Mouse (Mus musculus) cerebellum, adult 18-20 months (tissue): ENCODE results near the gene Gpsm1.

Experiments used
- DNase-seq, 2 experiments: peaks; one replicate each; pipeline ENCODE4 v3.0.0; 2021

The Gpsm1 gene

GRCm38 (mm10) chr2:26313394-26313793, 1.9 kb upstream of the Gpsm1 start:
- DNase-seq = peak in 1 of 2 experiments; percentile 24

DNA sequence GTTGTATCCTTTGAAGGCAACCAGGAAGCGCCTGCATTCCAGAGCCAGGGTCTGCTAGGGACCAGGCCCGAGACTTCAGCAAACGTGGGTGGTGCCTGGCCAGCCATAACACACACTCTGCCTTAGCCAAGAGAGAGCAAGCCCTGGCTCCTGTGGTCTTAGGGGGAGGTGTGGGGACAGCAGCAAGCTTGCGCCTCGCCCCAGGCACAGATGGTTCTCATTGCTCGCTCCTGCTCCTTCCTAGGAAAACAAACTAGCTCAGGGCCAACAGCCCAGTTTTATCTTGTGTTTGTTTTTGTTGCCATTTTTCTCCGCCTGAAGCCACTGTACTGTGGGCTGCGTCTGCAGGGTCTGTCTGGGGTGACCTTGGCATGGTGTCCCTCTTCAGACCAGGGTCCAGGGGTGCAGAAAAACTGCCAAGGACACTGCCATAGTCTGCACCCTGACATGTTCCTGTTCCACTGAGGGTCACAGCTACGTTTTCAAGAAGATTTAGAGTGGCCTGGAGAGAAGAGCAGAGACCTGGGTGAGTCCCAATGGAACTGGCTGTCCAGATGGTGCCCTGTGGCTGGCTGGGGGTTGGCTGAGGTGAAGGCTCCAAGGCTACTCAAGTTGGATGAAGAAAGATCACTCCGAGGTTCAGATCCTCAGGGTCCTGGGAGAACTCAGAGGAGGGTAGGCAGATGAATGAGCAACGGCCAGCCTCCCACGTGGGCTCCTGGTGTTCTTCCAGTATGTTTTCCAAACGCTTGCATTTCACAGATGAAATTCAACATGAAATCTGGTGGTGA, 839 bp upstream of the Gpsm1 start:
- DNase-seq = peak; percentile 85 to 93

GRCm38 (mm10) chr2:26315925-26316311, 603 bp downstream of the Gpsm1 start:
- DNase-seq = peak; percentile 86 to 89

DNA sequence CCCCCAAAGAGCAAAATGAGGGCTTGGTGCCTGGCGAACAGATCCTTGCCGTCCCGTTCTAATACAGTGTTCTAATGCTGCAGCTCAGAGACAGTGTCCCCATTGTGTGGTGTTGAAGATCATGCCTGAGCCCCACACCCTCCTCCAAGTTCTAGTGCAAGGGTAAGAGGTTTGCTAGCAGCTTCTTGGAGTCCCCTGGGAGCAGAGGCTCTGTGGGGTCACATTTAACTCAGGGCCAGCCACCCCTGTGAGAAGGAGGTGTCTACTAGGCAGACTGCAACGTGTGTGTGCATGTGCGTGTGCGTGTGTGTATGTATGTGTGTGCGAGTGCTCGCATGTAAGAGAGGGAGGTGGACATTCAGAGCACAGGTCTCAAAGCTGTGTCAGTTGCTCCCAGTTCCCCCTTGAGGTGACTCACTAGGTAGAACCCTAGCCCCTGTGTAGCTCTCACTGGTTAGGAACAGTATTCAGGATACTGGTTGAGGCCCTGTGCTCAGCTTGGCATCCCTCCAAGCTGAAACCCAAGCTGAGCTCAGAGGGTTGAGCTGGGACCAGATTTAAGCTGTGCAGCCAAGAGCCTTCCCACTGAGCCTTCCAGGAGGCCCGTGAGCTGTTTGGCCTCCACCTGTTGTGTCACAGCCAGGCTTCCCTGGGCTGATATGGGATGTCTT, 1.4 kb downstream of the Gpsm1 start:
- DNase-seq = peak; percentile 56 to 70

DNA sequence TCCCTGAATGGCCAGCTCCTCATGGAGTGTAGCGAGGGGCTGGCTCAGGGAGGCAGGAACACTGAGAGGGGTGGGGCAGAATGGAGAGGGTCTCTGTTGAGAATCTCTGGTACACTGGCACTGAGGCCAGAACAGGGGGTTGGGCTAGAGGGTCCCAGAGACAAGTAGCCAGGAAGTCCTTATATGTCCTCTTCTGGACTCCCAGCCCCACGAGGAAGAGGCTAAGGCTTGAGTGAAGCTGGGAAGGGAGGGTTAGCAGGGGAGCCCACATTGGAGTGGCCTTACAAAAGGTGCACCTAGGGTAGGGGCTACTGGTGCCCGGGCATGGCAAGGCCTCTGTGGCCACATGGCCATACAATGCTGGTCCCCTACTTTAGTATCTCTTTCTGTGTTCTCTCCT, 2.1 kb downstream of the Gpsm1 start:
- peak in 1 of 2 experiments; percentile 16 for DNase-seq

GRCm38 (mm10) chr2:26317991-26318672, 2.8 kb downstream of the Gpsm1 start:
- peak; percentile 25 to 41 for DNase-seq

- DNase-seq = peak; percentile 69 to 71
Measured at GRCm38 (mm10) chr2:26319109-26319508, 3.8 kb downstream of the Gpsm1 start.

- peak; percentile 32 to 45 for DNase-seq
Measured at GRCm38 (mm10) chr2:26319519-26320244, 4.4 kb downstream of the Gpsm1 start.

GRCm38 (mm10) chr2:26320245-26321185, 5.2 kb downstream of the Gpsm1 start:
- peak; percentile 63 to 64 for DNase-seq

GRCm38 (mm10) chr2:26323589-26324325, 8.4 kb downstream of the Gpsm1 start:
- DNase-seq = peak in 1 of 2 experiments; percentile 17

DNA sequence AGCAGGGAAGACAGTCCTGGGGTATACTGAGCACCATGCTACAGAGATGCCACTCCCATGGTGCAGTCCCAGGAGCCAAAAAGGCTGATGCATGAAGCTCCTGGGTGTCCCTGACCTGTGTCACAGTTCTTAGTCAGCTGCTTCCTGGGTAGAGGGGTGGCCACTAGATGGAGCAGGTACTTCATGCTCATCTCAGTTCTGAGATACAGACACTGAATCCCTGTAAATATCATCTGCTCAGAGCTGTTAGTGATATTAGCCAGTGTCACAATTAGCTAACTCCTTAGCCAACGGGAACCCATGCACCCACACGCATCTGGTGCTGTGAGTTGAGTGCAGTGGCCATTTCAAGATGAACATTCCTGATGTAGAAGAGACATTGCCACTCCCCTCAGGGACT, 9.6 kb downstream of the Gpsm1 start:
- DNase-seq = peak in 1 of 2 experiments; percentile 70

- peak; percentile 70 to 75 for DNase-seq
Measured at GRCm38 (mm10) chr2:26325386-26326181, 10.3 kb downstream of the Gpsm1 start.

- DNase-seq = no peak
Measured at GRCm38 (mm10) chr2:26327852-26328251, 12.5 kb downstream of the Gpsm1 start.

DNA sequence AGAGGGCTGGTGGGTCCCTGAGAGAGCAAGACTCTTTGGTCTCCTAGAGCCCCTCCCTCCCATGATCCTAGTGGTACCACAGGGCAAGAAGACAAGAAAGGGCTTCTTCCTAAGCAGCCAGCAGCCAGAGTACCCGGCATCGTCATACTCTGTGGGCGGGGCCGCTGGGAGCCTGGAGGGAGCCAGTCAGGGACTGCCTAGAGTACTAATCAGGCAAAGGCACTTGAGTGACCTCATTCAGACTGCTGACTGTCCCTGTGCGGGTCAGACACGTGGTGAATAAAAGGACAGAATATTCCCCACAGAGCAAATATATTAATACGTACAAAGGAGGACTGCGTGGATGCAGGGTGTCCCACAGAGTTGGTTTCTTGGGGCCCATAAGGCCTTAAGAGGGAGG, 14.1 kb downstream of the Gpsm1 start:
- peak in 1 of 2 experiments; percentile 62 for DNase-seq

DNA sequence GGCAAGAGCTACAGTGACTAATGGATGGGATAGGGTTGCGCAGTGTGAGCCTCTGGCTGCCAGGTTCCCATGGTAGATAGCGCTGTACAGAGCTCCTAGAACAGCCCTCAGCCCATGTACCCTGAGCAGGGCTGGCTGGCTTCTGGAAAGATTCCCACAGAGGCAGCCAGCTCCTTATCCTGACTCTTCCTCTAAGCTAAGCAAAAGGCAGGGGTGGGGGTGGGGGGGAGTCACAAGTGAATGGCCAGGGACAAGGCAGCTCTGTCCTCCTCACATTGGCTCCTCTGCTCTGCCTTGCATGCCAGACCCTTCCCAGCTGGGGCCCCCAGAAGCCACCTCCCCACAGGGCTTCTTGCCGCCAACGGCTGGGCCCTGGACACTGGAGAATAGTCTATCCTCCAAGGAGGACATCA, 14.7 kb downstream of the Gpsm1 start:
- no peak for DNase-seq

DNA sequence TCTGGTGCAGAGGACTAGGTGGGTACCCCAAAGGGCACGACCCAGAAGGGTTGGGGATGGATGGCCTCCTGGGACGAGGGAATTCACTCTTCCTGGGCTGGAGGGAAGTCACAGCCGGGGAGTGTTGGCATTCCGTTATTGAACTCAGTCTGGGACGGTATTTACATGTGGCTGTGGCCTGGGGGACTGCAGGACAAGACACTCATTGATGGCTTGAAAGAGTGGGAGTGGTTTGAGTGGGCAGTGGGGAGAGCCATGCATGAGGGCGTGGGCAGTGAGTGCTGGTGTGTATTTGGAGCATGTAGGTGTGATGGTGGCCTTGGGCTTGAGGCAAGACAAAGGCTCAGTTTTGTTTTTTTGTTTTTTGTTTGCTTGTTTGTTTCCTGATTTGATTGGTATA, 15.4 kb downstream of the Gpsm1 start:
- DNase-seq = no peak

GRCm38 (mm10) chr2:26338302-26339203, 23.2 kb downstream of the Gpsm1 start:
- DNase-seq = peak; percentile 70 to 75

DNA sequence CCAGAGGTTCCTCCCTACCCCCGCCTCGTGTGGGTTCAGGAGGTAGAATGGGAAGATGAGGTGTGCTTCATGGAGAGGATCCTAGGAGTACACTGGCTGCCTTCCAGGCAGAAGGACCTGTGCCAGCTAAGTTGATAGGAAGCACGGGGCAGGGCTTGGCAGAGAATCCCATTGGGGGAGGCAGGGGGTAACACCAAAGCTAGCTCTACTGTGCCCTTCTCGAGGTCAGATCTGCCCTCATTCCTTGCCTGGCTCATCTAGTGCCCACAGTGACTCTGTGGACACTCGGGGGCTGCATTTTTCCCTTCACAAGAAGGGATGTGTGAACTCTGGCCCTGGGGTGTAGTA, 23.9 kb downstream of the Gpsm1 start:
- peak; percentile 67 to 71 for DNase-seq

- no peak for DNase-seq
Measured at GRCm38 (mm10) chr2:26341510-26341981, 26.2 kb downstream of the Gpsm1 start.
